Mouse (Mus musculus) MEL (cell line): Measurements from ENCODE around the gene Mogat2. TPM values are rescaled to one million over a fixed set of nuclear protein-coding genes. Genes with fewer than 3 reads are reported as not detected.

Experiments used
- DNase-seq: peaks from one replicate; pipeline ENCODE4 v3.0.0; 2011; ENCODE audit warnings: low read depth, low spot score
- H3K27ac ChIP-seq: 2 replicates; pipeline ENCODE4 v1.5.1; 2012; ENCODE audit warnings: low read depth, mild to moderate bottlenecking, control low read depth, low read length, moderate library complexity; ENCODE audit not compliant: control insufficient read depth
- H3K27me3 ChIP-seq, 2 experiments: fragments of 150-350 bp in 1 of 2; sonication (generic) in 1 of 2; 2 replicates each; pipeline ENCODE4 v1.6.1; 2012; ENCODE audit warnings: low read length in 2 of 2, mild to moderate bottlenecking in 2 of 2, improper control_type of control experiment in 1 of 2, moderate library complexity in 1 of 2; ENCODE audit not compliant: insufficient read depth in 2 of 2, control insufficient read depth in 1 of 2
- H3K36me3 ChIP-seq, 2 experiments: 2 replicates each; pipeline ENCODE4 v1.6.1; 2012 to 2014; ENCODE audit warnings: low read length in 2 of 2, improper control_type of control experiment in 1 of 2, inconsistent platforms in 1 of 2, mild to moderate bottlenecking in 1 of 2; ENCODE audit not compliant: insufficient read depth in 2 of 2, control insufficient read depth in 1 of 2
- H3K4me1 ChIP-seq, 2 experiments: fragments of 150-350 bp in 1 of 2; sonication (generic) in 1 of 2; 2 replicates each; pipeline ENCODE4 v1.6.1; 2012; ENCODE audit warnings: low read length in 2 of 2, improper control_type of control experiment in 1 of 2, mild to moderate bottlenecking in 1 of 2; ENCODE audit not compliant: insufficient read depth in 2 of 2, control insufficient read depth in 1 of 2
- H3K4me3 ChIP-seq, 2 experiments: fragments of 150-350 bp in 1 of 2; sonication (generic) in 1 of 2; 2 replicates each; pipeline ENCODE4 v1.5.1; 2012; ENCODE audit warnings: low read depth in 2 of 2, low read length in 2 of 2, mild to moderate bottlenecking in 2 of 2, moderate library complexity in 2 of 2, control low read depth in 1 of 2, improper control_type of control experiment in 1 of 2; ENCODE audit not compliant: control insufficient read depth in 1 of 2, insufficient read depth in 1 of 2
- H3K79me2 ChIP-seq: 2 replicates; pipeline ENCODE4 v1.6.1; 2012; ENCODE audit warnings: mild to moderate bottlenecking, low read length, moderate library complexity; ENCODE audit not compliant: control insufficient read depth, poor library complexity, insufficient read depth
- H3K9ac ChIP-seq: 2 replicates; pipeline ENCODE4 v1.6.1; 2012; ENCODE audit warnings: low read depth, mild to moderate bottlenecking, control low read depth, low read length, moderate library complexity; ENCODE audit not compliant: control insufficient read depth, poor library complexity, severe bottlenecking
- H3K9me3 ChIP-seq: fragments of 150-350 bp; sonication (generic); replicated peaks from 2 replicates; pipeline ENCODE4 v1.6.1; 2012; ENCODE audit warnings: mild to moderate bottlenecking, low read length, improper control_type of control experiment, moderate library complexity; ENCODE audit not compliant: insufficient read depth
- CHD1 ChIP-seq: IDR thresholded peaks from 2 replicates; pipeline ENCODE4 v1.6.1; 2012; ENCODE audit warnings: low read depth, mild to moderate bottlenecking, inconsistent platforms, low read length, improper control_type of control experiment
- CHD2 ChIP-seq: IDR thresholded peaks from 2 replicates; pipeline ENCODE4 v1.6.1; 2011; ENCODE audit warnings: low read length, improper control_type of control experiment
- CTCF ChIP-seq, 3 experiments: IDR thresholded peaks in 2 of 3; conservative IDR thresholded peaks in 1 of 3; 2 replicates each; pipeline ENCODE4 v1.5.1; 2011 to 2012; ENCODE audit warnings: low read length in 3 of 3, low read depth in 2 of 3, mild to moderate bottlenecking in 2 of 3, improper control_type of control experiment in 1 of 3, inconsistent platforms in 1 of 3, mixed read lengths in 1 of 3, moderate library complexity in 1 of 3; ENCODE audit not compliant: control insufficient read depth in 1 of 3, insufficient read depth in 1 of 3, poor library complexity in 1 of 3, severe bottlenecking in 1 of 3
- E2F4 ChIP-seq: IDR thresholded peaks from 2 replicates; pipeline ENCODE4 v1.6.1; 2011; ENCODE audit warnings: low read depth, low read length, improper control_type of control experiment, borderline replicate concordance
- ETS1 ChIP-seq: IDR thresholded peaks from 2 replicates; pipeline ENCODE4 v1.6.1; 2012; ENCODE audit warnings: low read depth, mild to moderate bottlenecking, inconsistent platforms, low read length, improper control_type of control experiment, moderate library complexity
- GABPA ChIP-seq: IDR thresholded peaks from 2 replicates; pipeline ENCODE4 v1.6.1; 2012; ENCODE audit warnings: low read depth, mild to moderate bottlenecking, inconsistent platforms, low read length, improper control_type of control experiment, moderate library complexity
- GATA1 ChIP-seq: IDR thresholded peaks from 2 replicates; pipeline ENCODE4 v1.6.1; 2011; ENCODE audit warnings: low read depth, low read length, improper control_type of control experiment
- HCFC1 ChIP-seq: IDR thresholded peaks from 2 replicates; pipeline ENCODE4 v1.6.1; 2012; ENCODE audit warnings: low read depth, mild to moderate bottlenecking, inconsistent platforms, low read length, improper control_type of control experiment, moderate library complexity
- KAT2A ChIP-seq: conservative IDR thresholded peaks from 2 replicates; pipeline ENCODE4 v1.6.1; 2012; ENCODE audit warnings: low read depth, low read length, improper control_type of control experiment, inconsistent platforms
- POLR2AphosphoS5 ChIP-seq: IDR thresholded peaks from 2 replicates; pipeline ENCODE4 v1.6.1; 2012; ENCODE audit warnings: low read depth, borderline replicate concordance, mild to moderate bottlenecking, inconsistent platforms, low read length, moderate library complexity, mixed read lengths
- RAD21 ChIP-seq: IDR thresholded peaks from 2 replicates; pipeline ENCODE4 v1.6.1; 2011; ENCODE audit warnings: mild to moderate bottlenecking, low read depth, low read length, improper control_type of control experiment
- RCOR1 ChIP-seq: IDR thresholded peaks from 2 replicates; pipeline ENCODE4 v1.6.1; 2012; ENCODE audit warnings: low read depth, mild to moderate bottlenecking, inconsistent platforms, low read length, improper control_type of control experiment
- SIN3A ChIP-seq: IDR thresholded peaks from 2 replicates; pipeline ENCODE4 v1.6.1; 2012; ENCODE audit warnings: low read length, improper control_type of control experiment, inconsistent platforms
- SMC3 ChIP-seq: IDR thresholded peaks from 2 replicates; pipeline ENCODE4 v1.6.1; 2011; ENCODE audit warnings: low read depth, low read length, improper control_type of control experiment
- TCF12 ChIP-seq: IDR thresholded peaks from 2 replicates; pipeline ENCODE4 v1.6.1; 2014; ENCODE audit warnings: low read depth, mild to moderate bottlenecking, inconsistent platforms, low read length, improper control_type of control experiment, moderate library complexity
- USF1 ChIP-seq: IDR thresholded peaks from 2 replicates; pipeline ENCODE4 v1.6.1; 2014; ENCODE audit warnings: low read depth, mild to moderate bottlenecking, inconsistent platforms, low read length, improper control_type of control experiment, moderate library complexity
- ZKSCAN1 ChIP-seq: IDR thresholded peaks from 2 replicates; pipeline ENCODE4 v1.6.1; 2012; ENCODE audit warnings: low read depth, mild to moderate bottlenecking, inconsistent platforms, low read length, improper control_type of control experiment, moderate library complexity
- ZMIZ1 ChIP-seq: IDR thresholded peaks from 2 replicates; pipeline ENCODE4 v1.6.1; 2012; ENCODE audit warnings: low read depth, mild to moderate bottlenecking, inconsistent platforms, low read length, improper control_type of control experiment, moderate library complexity
- polyA plus RNA-seq, 2 experiments: library from polyadenylated mRNA; stranded (reverse) in 1 of 2; unstranded in 1 of 2; fragments of >175 nt in 1 of 2; fragments of >200 nt in 1 of 2; gene quantifications; 2 replicates each; pipeline versions ENCODE4 v1.2.1 to v1.2.4; 2012; ENCODE audit warnings: low replicate concordance in 2 of 2, low read depth in 1 of 2; ENCODE audit not compliant: insufficient read length in 2 of 2, insufficient read depth in 1 of 2, missing spikeins in 1 of 2
- total RNA-seq: library from RNA; depleted of rRNA; stranded (reverse); fragments of 300-350 nt; gene quantifications from 2 replicates; pipeline ENCODE4 v1.2.3, GENCODE M21; 2012

Gene Mogat2
- total and polyA plus RNA-seq, 3 experiments: 0.13 TPM; not detected in 2

DNA sequence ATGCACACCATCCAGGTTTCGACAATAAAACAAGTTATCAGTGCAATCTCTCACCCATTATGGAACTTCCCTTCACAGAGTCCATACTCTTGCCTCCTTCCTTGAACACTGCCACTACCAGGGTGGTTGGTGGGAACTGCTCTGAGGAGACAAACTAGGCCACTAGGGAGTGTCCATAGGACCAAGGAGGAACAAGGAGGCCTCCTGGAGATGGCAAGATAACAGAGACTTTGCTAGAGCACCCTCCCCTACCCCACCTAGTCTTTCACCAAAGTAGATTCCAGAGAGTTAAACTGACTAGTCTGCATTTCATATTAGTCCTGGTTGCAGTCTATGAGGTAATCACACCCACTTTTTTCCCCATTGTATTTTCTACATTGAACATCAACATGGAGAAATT, 58.3 kb downstream of the Mogat2 start:
- peak; percentile 54 for DNase-seq
- H3K9me3 ChIP-seq: no peaks in the 10 kb centered on the region
- peaks cover 8 to 30% of the 10 kb centered on the region in 2 experiments for H3K4me1 ChIP-seq
- H3K36me3 ChIP-seq: peaks cover 0 to 14% of the 10 kb centered on the region in 2 experiments; a peak in 2 of 4 replicates
- H3K9ac ChIP-seq: no peak overlapping the region
- no peak for TF ChIP-seq TCF12
- peak; percentile 64; the same call in 1 of the 2 replicates for TF ChIP-seq GATA1
- TF ChIP-seq, all 39 proteins: peak for 1
- H3K79me2 ChIP-seq: no peaks in the 10 kb centered on the region; the same call in 1 of the 2 replicates
- no peak overlapping the region for H3K4me3 ChIP-seq
- H3K27ac ChIP-seq: no peak overlapping the region
- no peaks in the 10 kb centered on the region for H3K27me3 ChIP-seq

DNA sequence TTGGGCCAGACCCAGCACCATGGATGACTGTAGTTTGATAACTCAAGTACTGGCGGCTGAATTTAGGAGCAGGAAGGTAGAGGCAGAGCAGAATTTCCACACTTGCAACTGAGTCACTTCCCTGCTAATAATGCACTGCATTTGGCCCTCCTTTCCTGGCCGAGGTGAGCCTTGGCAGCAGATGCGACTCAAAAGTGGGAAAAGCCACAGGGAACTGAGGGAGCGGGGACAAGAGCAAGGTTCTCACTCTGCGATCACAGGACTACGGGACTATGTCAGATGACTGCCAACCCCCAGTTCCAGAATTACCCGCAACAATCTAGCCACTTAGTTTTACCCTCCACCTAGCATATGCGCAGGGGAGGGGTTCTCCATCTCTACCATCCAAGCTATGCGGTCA, 59.1 kb downstream of the Mogat2 start:
- Histone ChIP-seq H3K36me3 (peaks cover 0 to 14% of the 10 kb centered on the region in 2 experiments; a peak in 2 of 4 replicates), H3K9me3 (no peaks in the 10 kb centered on the region), H3K9ac (no peak overlapping the region), H3K27me3 (no peaks in the 10 kb centered on the region), H3K4me1 (peaks cover 8 to 30% of the 10 kb centered on the region in 2 experiments), H3K27ac (no peak overlapping the region), H3K4me3 (no peak overlapping the region), H3K79me2 (no peaks in the 10 kb centered on the region; the same call in 1 of the 2 replicates)
- no peak for DNase-seq
- no peak for TF ChIP-seq ETS1
- TF ChIP-seq POLR2AphosphoS5: no peak
- TF ChIP-seq ZMIZ1: no peak
- TF ChIP-seq SMC3: no peak
- TF ChIP-seq KAT2A: no peak

DNA sequence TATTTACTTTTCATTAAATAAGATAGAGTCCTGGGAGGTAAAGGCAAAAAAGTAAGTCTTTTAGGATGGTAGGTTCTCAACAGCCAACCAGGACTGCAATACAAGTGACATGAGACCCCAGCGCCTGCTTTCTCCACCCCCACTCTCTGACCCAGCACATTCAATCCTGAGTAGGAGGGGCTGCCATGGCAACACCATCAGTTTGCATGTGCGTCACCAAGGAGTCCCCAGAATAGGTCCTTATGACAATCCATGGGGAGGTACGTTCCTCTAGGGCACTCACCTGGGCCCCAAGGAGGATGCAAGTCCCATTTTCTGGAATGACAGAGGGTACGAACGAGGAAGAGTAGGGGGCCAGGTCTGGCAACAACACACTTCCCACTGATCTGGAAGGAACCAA, 61.0 kb downstream of the Mogat2 start:
- Histone ChIP-seq H3K9ac (no peak overlapping the region), H3K27me3 (no peaks in the 10 kb centered on the region), H3K27ac (no peak overlapping the region), H3K4me1 (peaks cover 7 to 36% of the 10 kb centered on the region in 2 experiments), H3K9me3 (no peaks in the 10 kb centered on the region), H3K4me3 (no peak overlapping the region), H3K36me3 (peaks cover 0 to 15% of the 10 kb centered on the region in 2 experiments; a peak in 2 of 4 replicates), H3K79me2 (no peaks in the 10 kb centered on the region; the same call in 1 of the 2 replicates)
- TF ChIP-seq TCF12 (no peak), USF1 (no peak), CTCF (IDR thresholded peaks at IDR 0.05 in 2 of 3, conservative IDR thresholded peaks at IDR 0.05 in 1 of 3; ENCODE audit: control insufficient read depth in 1 of 3, insufficient read depth in 1 of 3, low read depth in 2 of 3, low read length in 3 of 3, poor library complexity in 1 of 3, severe bottlenecking in 1 of 3) (no peak), HCFC1 (no peak), RCOR1 (no peak), ZKSCAN1 (no peak), CHD2 (no peak), E2F4 (no peak), RAD21 (no peak), GATA1 (no peak), SIN3A (no peak), GABPA (no peak), CHD1 (no peak), POLR2AphosphoS5 (no peak), ZMIZ1 (no peak)
- DNase-seq: no peak
